Mouse (Mus musculus) megakaryocyte-erythroid progenitor cell, adult 5 weeks (primary cell): ENCODE measurements around the gene Mmachc. TPM values are rescaled to one million over a fixed set of nuclear protein-coding genes. Genes with fewer than 3 reads are reported as not detected.

Experiments used
- polyA plus RNA-seq: library from polyadenylated mRNA; stranded (reverse); fragments of >175 nt; gene quantifications from 2 replicates; pipeline ENCODE4 v1.2.3, GENCODE M21; 2012

The Mmachc gene
- polyA plus RNA-seq = 1.2 and 1.6 TPM in 2 replicates

GRCm38 (mm10) chr4:116708201-116708764, at the start of gene Mmachc, which contains the start of gene Ccdc163:
Gene Mmachc, minus strand, starts transcription at chr4:116708406.
Gene Ccdc163, plus strand, starts transcription at chr4:116708509.

GRCm38 (mm10) chr4:116720343-116721097, 12.3 kb upstream of the Mmachc start, which contains the start of gene Tesk2:
Gene Tesk2, plus strand, starts transcription at chr4:116720948.

DNA sequence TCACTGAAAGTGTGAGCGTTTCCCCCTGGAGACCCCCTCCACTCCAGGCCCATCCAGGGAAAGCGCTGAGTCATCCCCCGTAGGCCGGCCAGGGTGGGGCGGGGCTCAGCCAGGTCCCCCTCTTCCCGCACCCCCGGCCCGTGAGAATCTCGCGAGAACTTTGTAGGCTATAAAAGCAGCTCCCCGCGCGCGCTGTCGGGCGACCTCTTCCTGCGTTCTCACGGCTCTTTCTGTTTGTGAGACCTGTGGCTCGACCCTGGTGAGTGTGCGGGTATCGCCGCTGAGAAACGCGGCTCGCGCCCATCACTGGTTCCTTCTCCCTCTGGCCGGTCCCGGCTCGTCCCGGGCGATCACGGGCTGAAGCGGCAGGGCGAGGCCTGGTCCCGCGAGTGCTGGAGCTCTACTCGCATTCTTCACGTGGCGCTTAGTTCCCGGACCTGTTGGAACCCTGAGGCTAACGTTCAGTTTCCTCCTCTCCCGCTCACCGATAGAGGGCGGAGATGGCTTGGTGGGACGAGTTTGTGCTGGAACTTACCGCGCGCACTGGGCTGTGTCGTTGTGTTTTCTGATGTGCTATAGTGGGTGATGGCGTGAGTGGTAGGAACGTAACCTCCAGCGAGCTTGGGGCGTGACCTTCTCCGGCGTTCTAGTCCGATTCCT, 22.7 kb downstream of the Mmachc start, which contains the start of gene Prdx1:
Prdx1 (plus strand) TSS at position 143 of the 660 bp plus-strand sequence.

Other genes starting within 250 kb of the Mmachc start
- gene Mast2, start 244.2 kb downstream of the Mmachc start, polyA plus RNA-seq = 47.9 and 54.5 TPM in 2 replicates
- gene Ipp, start 200.9 kb downstream of the Mmachc start, polyA plus RNA-seq = 1.7 and 2.0 TPM in 2 replicates
- gene Tmem69, start 152.5 kb downstream of the Mmachc start, polyA plus RNA-seq = 2.5 and 3.8 TPM in 2 replicates
- gene Gpbp1l1, start 150.7 kb downstream of the Mmachc start, polyA plus RNA-seq = 11.1 and 11.8 TPM in 2 replicates
- gene Ccdc17, start 111.8 kb downstream of the Mmachc start, polyA plus RNA-seq = 0.88 and 1.0 TPM in 2 replicates
- gene Nasp, start 80.5 kb downstream of the Mmachc start, polyA plus RNA-seq = 16.4 and 20.2 TPM in 2 replicates
- 127 and 140 TPM in 2 replicates for gene Akr1a1, start 56.7 kb downstream of the Mmachc start, polyA plus RNA-seq
- 14.1 and 16.4 TPM in 2 replicates for gene Prdx1, start 22.9 kb downstream of the Mmachc start, polyA plus RNA-seq
- gene Ccdc163, start 103 bp upstream of the Mmachc start, polyA plus RNA-seq = 2.8 and 5.8 TPM in 2 replicates
- gene Tesk2, start 12.5 kb upstream of the Mmachc start, polyA plus RNA-seq = 3.2 and 3.6 TPM in 2 replicates
- gene Toe1, start 99.2 kb upstream of the Mmachc start, polyA plus RNA-seq = 3.6 and 3.9 TPM in 2 replicates
- gene Mutyh, start 99.3 kb upstream of the Mmachc start, polyA plus RNA-seq = 13.8 and 14.7 TPM in 2 replicates
- gene Hpdl, start 113.3 kb upstream of the Mmachc start, polyA plus RNA-seq = 0.47 and 0.55 TPM in 2 replicates
- 0.01 and 0.04 TPM in 2 replicates for gene Zswim5, start 169.0 kb upstream of the Mmachc start, polyA plus RNA-seq